Mouse (Mus musculus): Measurements from ENCODE around the gene Kazald1. TPM values are rescaled to one million over a fixed set of nuclear protein-coding genes. Genes with fewer than 3 reads are reported as not detected.

Kazald1 gene
- polyA plus RNA-seq (2015; fragmentation: Illumina TruSeq; extraction: RNeasy Lipid Tissue Mini Kit (QIAGEN cat#74804); ENCODE audit: insufficient read depth, low replicate concordance) = 26.5 TPM

DNA sequence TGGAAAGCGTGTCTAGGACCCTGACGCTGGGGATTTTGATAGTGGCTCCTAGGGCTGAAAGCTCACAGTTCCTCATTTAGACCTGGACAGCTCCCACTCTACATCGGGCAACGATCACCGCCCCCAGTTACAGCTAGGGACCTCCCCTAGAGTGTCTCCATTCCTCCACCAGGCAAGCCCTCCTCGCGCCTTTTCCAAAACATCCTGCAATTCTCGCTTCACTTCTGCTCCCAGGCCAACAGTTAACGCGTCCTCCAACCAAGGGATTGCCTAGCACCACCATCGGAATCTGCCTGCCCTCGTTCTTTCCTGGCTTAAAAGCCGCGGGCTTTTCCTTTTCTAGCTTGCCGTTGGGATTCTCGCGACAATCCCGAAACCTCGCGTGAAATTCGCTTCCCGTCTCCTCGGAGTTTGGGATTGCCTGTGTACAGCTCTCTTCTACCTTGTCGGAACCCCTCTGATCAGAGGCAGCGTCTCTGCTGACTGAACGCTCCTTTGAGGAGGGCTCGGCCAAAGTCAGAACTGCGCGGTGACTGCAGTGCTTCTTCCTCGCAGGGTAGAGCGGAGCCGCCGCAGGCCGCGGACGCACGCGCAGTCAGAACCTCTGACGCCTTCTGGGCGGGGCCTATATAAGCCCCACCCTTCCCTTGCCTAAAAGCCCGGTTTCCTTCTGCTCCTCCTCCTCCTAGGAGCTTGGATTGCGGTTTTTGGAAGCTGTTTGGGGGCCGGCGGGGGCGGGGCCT is at the start of gene Kazald1:
Gene Kazald1, plus strand, starts transcription at position 662 of the 743 bp plus-strand sequence.

GRCm38 (mm10) chr19:45045651-45046050 is 29.4 kb upstream of the Kazald1 start, which contains the start of gene Pdzd7:
TSS of gene Pdzd7 (minus strand) at chr19:45045717.

DNA sequence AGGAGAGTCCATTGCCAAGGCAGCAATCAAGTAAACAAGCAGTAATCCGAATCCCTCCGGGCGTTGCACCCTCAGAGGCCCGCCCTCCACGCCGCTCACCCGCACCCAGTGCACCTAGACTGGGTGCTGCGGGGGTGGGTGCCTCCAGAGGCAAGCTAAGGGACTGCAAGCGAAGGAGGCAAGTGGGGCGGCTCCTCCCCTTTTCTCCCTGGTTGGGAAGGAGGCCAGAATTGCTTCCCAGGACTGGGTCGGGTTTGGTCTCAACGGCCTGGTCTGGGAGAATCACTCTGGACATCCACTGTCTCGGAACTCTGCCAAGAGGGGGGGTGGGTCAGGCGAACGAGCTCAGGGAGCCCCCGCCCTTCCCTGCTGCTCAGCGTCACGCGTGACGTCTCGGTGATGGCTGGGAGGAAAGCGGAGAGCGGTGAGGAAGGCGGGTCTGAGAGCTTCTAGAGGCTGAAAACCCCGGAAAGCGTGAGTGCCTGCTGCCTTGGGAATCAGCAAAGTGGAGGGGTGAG is 27.6 kb upstream of the Kazald1 start, which contains the start of gene Sfxn3:
Gene Sfxn3, plus strand, starts transcription at position 87 of the 518 bp plus-strand sequence.

Other genes with a start within 250 kb of the Kazald1 start
- 48.8 TPM for gene Slf2, start 144.1 kb upstream of the Kazald1 start, polyA plus RNA-seq (2015; fragmentation: Illumina TruSeq; extraction: RNeasy Lipid Tissue Mini Kit (QIAGEN cat#74804); ENCODE audit: insufficient read depth, low replicate concordance)
- 0.43 TPM for gene Sema4g, start 86.1 kb upstream of the Kazald1 start, polyA plus RNA-seq (2015; fragmentation: Illumina TruSeq; extraction: RNeasy Lipid Tissue Mini Kit (QIAGEN cat#74804); ENCODE audit: insufficient read depth, low replicate concordance)
- gene Twnk, start 69.6 kb upstream of the Kazald1 start, polyA plus RNA-seq (2015; fragmentation: Illumina TruSeq; extraction: RNeasy Lipid Tissue Mini Kit (QIAGEN cat#74804); ENCODE audit: insufficient read depth, low replicate concordance) = 10.0 TPM
- 27.6 TPM for gene Mrpl43, start 68.8 kb upstream of the Kazald1 start, polyA plus RNA-seq (2015; fragmentation: Illumina TruSeq; extraction: RNeasy Lipid Tissue Mini Kit (QIAGEN cat#74804); ENCODE audit: insufficient read depth, low replicate concordance)
- gene Lzts2, start 60.8 kb upstream of the Kazald1 start, polyA plus RNA-seq (2015; fragmentation: Illumina TruSeq; extraction: RNeasy Lipid Tissue Mini Kit (QIAGEN cat#74804); ENCODE audit: insufficient read depth, low replicate concordance) = 1.8 TPM
- gene Pdzd7, start 29.5 kb upstream of the Kazald1 start, polyA plus RNA-seq (2015; fragmentation: Illumina TruSeq; extraction: RNeasy Lipid Tissue Mini Kit (QIAGEN cat#74804); ENCODE audit: insufficient read depth, low replicate concordance) = not detected
- 38.2 TPM for gene Sfxn3, start 27.7 kb upstream of the Kazald1 start, polyA plus RNA-seq (2015; fragmentation: Illumina TruSeq; extraction: RNeasy Lipid Tissue Mini Kit (QIAGEN cat#74804); ENCODE audit: insufficient read depth, low replicate concordance)
- gene Tlx1, start 75.4 kb downstream of the Kazald1 start, polyA plus RNA-seq (2015; fragmentation: Illumina TruSeq; extraction: RNeasy Lipid Tissue Mini Kit (QIAGEN cat#74804); ENCODE audit: insufficient read depth, low replicate concordance) = 13.9 TPM
- not detected for gene Lbx1, start 160.6 kb downstream of the Kazald1 start, polyA plus RNA-seq (2015; fragmentation: Illumina TruSeq; extraction: RNeasy Lipid Tissue Mini Kit (QIAGEN cat#74804); ENCODE audit: insufficient read depth, low replicate concordance)